Mouse (Mus musculus): ENCODE data around the gene Pcbd1.

The Pcbd1 gene

DNA sequence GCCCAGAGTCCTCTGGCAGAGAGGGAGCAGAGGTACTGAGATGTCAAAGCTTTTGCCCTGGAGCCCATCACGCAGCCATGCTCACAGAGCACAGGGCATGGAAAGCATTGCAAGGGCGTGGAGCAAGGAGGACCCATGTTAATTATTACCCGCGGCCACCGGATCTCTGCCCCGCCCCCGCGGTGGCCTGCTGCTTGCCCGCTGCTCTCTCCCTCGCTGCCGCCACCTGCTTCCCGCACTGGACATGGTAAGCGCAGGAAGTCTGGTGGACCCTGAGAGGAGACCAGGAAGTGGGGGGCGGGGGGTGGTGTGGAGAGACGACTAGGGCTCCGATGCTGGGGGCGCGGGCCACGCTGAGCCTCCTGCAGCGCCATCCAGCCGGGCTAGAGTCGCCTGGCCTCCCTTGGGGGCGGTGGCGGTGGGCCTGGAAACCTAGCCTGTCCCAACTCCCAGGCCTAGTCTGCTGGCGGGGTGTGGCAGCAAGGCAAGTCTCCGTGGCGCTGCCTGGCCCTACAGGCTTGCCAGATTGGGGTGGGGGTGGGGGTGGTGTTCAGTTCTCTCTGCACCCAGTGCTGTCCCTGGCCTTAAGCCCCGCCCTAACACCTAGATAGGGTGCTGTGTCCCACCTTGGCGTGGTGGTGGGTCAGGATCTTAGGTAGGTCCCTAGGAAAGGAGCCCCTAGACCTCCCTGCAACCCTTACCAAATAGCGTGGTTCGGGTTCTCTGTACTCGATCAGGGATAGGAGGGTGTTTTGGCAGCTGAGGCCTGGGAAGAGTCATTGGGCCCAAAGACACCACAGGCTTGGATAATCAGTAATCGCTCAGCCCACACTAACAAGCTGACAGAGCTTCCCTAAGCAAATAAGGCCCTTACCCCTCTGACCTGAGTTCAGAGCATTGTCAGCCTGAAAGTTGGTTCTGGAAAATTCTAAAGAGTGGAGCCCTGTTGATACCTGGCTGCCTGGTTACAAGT lies at the start of gene Pcbd1:
TSS of gene Pcbd1 (plus strand) at position 162 of the 973 bp plus-strand sequence.
- in situ Hi-C loops (cut with MboI, MseI) = no loop called here

DNA sequence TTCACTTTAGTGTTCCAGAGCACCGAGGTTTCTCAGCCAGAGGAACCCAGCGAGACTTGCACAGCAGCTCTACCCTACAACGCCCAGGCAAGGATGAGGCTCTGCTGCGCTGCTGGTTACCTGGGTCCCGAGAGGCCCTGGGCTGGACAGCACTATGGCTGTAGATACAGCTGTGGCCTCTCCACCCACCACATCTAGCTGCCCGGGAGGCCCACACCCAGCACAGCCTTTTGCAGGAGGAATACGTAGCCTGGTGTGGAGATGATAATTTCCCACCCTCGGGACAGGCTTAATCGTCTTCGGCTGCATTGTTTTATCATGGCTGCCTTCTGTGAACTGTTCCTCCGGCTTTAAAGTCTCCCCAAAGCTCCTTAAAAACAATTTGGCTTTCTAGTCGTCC lies 49.5 kb upstream of the Pcbd1 start:
- in situ Hi-C loops (cut with MboI, MseI) = no loop called here

- in situ Hi-C loops (cut with MboI, MseI) = no loop called here
Observed at GRCm38 (mm10) chr10:61045081-61045480, 44.0 kb upstream of the Pcbd1 start.

- in situ Hi-C loops (cut with MboI, MseI) = loop anchor here in 1 of 2 experiments (10.0 kb wide), 2 partner anchors 217 to 1627 kb away; partner anchors contain the start of gene Unc5b
Observed at GRCm38 (mm10) chr10:61051993-61052613, 37.0 kb upstream of the Pcbd1 start.

DNA sequence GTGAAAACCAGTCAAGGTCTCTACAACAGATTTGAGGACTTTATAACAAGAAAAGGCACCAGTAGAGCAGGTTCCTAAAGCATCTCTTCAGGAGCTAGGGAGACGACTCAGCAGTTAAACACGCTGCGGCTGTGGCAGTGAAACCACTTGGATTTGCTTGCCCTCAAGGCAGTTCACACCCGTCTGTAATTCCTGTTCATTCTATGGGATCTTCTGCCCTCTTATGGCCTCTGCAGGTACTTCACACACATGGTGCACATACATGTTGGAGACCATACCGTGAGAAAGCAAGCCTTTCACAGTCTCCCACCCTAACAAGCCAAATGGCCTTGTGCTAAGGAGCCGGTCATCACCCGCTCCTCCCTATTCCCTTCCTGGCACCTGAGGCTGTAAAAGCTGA lies 32.5 kb upstream of the Pcbd1 start:
- in situ Hi-C loops (cut with MboI, MseI) = loop anchor here in 1 of 2 experiments (10.0 kb wide), 2 partner anchors 222 to 1632 kb away; partner anchors contain the start of gene Unc5b

GRCm38 (mm10) chr10:61059101-61059500 lies 30.0 kb upstream of the Pcbd1 start:
- in situ Hi-C loops (cut with MboI, MseI) = loop anchor here in 1 of 2 experiments (10.0 kb wide), 2 partner anchors 224 to 1634 kb away; partner anchors contain the start of gene Unc5b

DNA sequence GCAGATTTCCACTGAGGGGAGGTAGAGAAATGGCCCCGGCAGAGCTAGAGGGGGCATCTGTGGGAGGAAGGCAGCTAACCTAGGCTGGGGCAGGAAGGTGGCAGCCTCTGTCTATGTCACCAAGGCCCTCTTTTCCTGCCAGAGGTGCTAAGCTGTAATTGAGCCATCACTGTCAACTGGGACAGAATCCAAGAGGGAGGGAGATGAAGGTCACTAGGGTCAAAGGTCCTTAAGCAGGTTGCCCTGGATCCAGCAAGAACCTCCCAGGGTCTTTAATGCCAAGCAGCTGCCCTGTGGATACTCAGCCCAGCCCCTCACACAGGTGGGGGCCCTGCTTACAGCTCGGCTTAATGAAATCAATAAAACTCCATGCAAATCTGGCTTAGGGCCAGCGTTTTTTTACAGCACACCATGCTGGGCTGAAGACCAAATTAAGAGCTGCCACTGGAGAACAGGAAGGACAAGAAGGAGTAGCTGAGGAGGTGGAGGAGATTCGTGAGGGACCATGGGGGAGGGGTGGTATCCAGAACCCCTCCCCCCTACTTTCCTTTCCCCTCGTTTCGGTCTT lies 29.5 kb upstream of the Pcbd1 start:
- in situ Hi-C loops (cut with MboI, MseI) = loop anchor here in 1 of 2 experiments (5.0 to 10.0 kb wide), 3 partner anchors 225 to 1635 kb away; partner anchors contain the start of gene Unc5b

GRCm38 (mm10) chr10:61063271-61063864 lies 25.8 kb upstream of the Pcbd1 start:
- in situ Hi-C loops (cut with MboI, MseI) = loop anchor here in 1 of 2 experiments (5.0 kb wide), 1 partner anchor 281 kb away; no protein-coding TSS in a partner anchor

DNA sequence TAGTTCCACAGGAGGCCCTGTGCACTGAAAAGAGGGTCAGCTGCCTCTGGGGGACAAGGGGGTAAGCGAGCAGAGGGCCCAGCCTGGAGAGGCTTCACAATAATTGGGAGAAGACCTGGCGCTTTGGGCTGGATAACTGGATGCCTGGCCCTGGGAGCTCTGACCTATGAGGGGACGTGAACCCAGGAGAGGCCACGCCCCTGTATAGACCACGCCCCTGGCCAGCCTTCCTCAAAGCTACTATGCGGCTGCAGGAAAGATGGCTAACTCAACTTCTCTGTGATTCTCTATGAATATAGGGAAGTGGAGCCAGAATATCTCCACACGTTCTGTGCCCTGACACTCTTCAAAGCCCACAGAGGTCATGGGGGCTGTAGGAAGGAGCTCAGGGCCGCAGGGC lies 24.5 kb upstream of the Pcbd1 start:
- in situ Hi-C loops (cut with MboI, MseI) = loop anchor here in 1 of 2 experiments (5.0 kb wide), 1 partner anchor 282 kb away; no protein-coding TSS in a partner anchor

DNA sequence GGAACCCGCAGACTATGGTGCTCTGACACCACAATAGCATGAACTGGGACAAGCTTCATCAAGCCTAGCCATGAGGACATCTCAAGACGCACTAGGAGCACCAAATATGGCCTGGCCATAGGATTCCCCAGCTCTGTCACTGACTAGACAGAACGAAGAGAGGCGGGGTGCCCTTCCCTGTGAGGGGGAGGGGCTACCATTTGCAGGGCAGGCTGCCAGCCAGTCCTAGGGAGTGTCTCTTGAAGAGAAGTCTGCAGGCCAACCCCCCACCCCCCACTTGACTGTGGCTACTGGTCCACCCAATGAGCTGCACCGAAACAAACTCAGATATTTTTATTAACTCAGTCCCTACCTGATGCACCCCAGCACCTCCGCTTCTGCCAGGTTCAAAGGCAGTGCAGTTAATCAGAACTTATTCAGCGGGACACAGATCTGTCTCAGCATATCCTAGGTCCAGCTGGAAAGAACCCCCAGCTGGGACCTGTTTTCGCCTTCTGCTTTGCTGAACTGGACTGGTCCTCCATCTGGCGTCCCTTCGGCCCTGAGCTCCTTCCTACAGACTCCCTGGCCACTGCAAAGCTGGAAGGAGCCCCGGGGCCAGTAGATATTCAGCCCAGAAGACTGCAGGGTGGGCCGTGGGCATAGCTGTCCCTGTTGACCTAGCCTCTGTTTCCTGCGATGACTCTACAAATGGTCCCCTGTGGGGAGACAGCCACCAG lies 23.7 kb upstream of the Pcbd1 start:
- in situ Hi-C loops (cut with MboI, MseI) = no loop called here

GRCm38 (mm10) chr10:61068436-61069192 lies 20.5 kb upstream of the Pcbd1 start:
- in situ Hi-C loops (cut with MboI, MseI) = no loop called here

DNA sequence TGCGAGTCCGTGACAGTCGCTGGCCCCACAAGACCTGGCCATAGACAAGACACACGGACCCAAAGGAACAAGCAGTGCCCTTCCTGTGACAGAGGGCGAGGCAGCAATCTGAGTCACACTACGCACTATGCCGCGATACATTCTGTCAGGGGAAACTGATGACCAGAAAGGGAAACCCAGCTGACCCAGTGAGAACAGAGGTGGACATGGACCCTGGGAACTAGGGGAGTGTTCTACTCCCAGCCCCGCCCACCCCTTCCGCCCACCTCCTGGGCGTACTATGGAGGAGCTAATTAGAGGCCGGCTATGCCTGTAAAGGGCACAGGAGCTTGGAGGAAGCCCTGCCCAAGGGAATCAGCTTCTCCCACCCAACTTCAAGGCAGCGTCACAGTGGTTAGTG lies 19.9 kb upstream of the Pcbd1 start:
- in situ Hi-C loops (cut with MboI, MseI) = no loop called here

DNA sequence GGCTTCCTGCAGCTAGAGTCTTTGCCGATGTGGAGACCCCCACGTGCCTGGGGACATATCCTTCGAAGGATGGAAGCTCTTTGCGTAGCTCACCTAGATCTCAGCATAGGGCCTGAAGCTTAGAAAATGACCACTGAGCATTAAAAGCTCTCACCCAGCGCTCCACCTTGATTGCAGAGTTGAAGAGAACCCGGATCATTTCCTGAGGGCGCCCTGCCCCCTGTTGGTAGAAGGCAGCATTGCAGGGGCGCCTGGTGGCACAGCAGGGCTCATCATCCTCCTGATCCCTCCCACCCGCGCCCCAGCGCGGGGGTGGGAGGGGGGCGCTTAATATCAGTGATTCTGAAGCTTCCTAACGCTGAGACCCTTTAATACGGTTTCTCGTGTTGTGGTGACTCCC lies 16.8 kb upstream of the Pcbd1 start:
- in situ Hi-C loops (cut with MboI, MseI) = loop anchor here (5.0 to 10.0 kb wide), 3 partner anchors 290 to 770 kb away; no protein-coding TSS in a partner anchor

GRCm38 (mm10) chr10:61074643-61075042 lies 14.5 kb upstream of the Pcbd1 start:
- in situ Hi-C loops (cut with MboI, MseI) = loop anchor here (5.0 to 10.0 kb wide), 3 partner anchors 292 to 772 kb away; no protein-coding TSS in a partner anchor

- in situ Hi-C loops (cut with MboI, MseI) = loop anchor here in 1 of 2 experiments (10.0 kb wide), 1 partner anchor 741 kb away; no protein-coding TSS in a partner anchor
Observed at GRCm38 (mm10) chr10:61075607-61076006, 13.5 kb upstream of the Pcbd1 start.

DNA sequence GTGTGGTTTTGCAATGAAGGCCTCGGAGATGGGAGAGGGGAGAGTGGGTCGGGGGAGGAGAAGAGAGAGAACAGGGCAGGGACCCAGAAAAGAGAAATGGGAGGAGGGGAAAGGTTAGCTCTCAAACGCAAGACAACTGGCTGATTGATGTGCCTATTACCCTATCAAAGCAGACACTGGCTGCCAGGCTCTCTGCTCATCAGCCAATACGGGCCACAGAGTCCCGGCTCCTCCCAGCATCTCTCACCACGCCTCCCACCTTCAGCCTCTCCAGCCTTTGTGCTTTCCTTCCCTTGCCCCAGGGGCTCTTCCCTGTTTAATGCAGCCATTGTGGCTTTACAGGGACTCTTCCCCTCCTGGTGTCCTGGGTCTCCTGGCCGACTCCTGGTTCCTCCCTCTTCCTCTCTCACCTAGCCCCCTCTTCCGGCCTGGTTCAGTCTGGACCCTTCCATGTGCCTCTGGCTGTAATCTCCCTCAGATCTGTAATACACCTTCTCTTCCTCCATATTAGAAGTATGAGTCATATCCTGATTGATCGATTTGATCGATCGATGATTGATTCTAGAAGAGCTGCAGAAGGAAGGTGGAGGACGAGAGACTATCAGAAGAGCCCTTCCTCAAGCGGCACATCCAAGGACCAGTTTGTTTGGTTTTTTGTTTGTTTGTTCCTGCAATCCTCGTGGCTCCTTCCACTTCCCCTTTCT lies 8.8 kb upstream of the Pcbd1 start:
- in situ Hi-C loops (cut with MboI, MseI) = no loop called here

DNA sequence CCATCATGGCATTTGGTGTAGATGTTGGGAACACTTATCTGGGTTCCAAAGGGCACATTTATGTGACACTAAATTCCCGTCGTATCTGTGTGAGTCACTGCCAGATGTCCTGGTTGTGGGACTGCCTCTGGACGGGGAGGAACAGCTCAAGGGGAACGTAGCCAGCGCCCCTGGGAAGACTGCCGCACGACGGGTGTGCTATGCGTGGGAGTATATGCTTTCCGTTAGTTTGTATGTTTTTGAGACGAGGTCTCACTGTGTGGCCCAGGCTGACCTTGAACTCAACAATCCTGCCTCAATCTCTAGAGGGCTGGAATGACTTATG lies 8.2 kb upstream of the Pcbd1 start:
- in situ Hi-C loops (cut with MboI, MseI) = no loop called here

GRCm38 (mm10) chr10:61085364-61085763 lies 3.8 kb upstream of the Pcbd1 start:
- in situ Hi-C loops (cut with MboI, MseI) = no loop called here

DNA sequence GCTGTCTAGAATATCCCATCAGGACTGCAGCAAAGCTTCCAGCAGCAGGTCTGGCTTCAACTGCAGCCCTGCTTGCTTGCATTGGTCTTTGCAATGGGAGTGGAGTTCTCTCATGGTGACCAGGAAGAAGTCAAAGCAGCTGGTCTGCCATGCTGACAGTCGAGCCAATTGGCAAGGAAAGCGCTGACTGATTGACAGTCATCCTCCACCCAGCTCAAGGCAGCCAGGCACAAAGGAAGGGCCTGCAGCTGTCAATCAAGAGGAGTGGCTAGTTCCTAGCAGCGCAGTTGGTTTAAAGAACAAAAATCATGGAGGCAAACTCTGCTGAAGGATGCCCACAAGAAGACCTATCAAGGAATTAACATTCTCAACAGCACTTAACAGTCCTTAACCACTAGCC lies 2.6 kb upstream of the Pcbd1 start:
- in situ Hi-C loops (cut with MboI, MseI) = no loop called here

Measured in T-helper 17 cell (primary cell).